Mouse (Mus musculus): Measurements from ENCODE around the gene Ddx39b.
A peak's percentile ranks its signal among the peaks of the same experiment; 100 is the strongest.

Gene Ddx39b

DNA sequence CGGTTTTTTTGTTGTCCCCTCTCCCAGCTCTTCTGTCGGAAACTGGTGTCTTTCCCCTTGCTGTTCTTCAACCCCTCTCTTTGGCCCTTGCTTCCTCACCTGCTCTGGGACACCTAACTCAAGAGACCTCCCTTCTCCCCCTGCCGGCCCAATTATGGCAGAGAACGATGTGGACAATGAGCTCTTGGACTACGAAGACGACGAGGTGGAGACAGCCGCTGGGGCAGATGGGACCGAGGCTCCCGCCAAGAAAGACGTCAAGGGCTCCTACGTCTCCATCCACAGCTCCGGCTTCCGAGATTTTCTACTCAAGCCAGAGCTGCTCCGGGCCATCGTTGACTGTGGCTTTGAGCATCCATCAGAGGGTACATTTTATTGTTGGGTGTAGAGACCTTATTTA lies 1.5 kb downstream of the Ddx39b start:
- no peak for DNase-seq (ENCODE audit: low spot score in 2 of 2)

DNA sequence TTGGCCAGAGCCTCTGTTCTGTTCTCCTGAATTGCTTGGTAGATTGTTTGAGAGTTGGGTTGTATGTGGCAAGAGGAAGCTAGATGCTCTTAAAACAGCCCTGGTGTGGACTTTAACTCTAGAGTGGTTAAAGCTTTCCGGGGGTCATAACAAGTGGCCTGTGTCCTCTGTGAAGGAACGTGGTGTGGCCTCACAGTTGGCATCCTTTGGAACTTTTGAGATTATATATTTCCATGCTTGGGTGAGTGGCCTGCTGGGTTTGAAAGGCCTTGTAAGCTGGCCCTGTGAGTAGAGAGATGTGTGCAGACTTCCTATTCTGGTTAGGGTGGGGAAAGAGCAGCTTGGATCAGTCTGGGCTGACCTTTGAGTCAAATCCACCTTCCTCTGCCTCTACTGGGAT lies 3.5 kb downstream of the Ddx39b start:
- DNase-seq (ENCODE audit: low spot score in 2 of 2): no peak

DNA sequence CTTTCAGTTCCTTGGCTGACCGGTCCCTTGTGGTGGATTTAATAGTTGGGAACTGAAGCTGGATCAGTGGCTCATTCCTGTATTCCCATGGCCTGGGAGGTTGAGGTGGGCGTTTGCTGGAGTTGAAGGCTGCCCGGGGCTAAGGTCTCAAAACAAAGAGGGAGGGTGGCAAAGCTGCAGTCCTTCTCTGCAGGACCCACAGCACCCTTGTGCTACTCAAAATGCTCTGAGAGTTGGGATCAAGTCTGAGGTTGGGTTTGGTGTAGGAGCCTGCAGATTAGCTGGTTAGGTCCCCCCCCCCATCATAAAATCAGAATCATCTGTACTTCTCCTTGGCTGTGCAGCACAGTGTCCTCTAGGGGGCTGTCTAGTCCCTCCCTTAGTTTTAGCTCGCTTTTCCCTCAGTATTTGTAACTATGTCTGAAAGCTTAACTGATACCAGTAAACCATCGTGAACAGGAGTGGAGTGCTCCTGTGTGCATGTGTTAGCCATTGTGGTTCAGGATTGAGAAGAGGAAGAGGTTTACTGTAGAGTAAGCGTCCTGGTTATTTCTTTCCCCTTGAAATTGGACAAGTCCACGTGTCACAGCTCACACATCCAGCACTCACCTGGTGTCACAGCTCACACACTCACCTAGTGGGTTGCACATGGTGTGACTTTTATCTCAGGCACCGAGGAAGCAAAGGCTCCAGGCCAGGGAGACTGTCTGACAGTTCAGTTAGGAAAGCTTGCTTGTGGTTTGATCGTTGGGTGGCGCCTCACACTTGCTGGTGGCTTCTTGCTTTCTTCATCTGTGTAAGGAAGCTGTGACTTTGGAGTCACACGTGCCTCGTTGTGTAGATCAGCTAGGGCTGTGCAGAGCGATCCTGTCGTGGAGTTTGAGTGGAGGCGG lies 4.4 kb downstream of the Ddx39b start:
- peak in 1 of 2 experiments; percentile 42 for DNase-seq (ENCODE audit: low spot score in 2 of 2)

DNA sequence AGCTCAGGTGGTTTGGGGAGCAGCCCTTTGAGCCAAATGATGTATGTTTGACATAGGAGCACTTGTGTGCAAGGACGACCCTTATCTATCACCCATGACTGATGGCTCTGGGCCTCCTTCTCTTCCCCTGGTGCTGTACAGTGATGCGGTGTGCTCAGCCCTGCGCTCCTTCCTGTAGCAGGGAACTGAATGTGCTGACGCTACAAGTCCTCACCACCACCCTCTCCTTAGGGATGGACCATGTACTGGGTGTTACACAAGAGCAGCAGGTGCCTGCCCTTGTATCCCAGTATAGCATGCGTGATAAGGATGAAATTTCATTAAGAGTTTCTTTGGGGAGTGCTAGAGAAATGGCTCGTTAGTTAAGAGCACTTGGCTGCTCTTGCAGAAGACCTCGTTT lies 5.6 kb downstream of the Ddx39b start:
- no peak for DNase-seq (ENCODE audit: low spot score in 2 of 2)

DNA sequence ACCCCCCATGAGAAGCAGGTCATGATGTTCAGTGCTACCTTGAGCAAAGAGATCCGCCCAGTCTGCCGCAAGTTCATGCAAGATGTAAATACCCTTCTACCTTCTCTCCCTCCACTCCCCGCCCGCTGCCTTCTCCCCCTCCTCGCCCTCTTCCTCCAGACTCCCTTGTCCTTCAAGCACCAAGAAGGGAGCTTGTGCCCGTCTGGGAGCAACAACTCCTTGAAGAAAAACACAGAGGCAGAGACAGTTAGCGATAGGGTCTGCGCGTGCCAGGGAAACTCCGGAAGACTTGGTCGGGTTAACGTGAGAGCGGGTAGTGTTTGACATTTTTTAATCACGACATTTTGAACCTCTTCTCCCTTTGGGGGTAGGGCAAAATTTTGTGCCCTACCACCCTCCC lies 7.4 kb downstream of the Ddx39b start:
- DNase-seq (ENCODE audit: low spot score in 2 of 2): no peak

DNA sequence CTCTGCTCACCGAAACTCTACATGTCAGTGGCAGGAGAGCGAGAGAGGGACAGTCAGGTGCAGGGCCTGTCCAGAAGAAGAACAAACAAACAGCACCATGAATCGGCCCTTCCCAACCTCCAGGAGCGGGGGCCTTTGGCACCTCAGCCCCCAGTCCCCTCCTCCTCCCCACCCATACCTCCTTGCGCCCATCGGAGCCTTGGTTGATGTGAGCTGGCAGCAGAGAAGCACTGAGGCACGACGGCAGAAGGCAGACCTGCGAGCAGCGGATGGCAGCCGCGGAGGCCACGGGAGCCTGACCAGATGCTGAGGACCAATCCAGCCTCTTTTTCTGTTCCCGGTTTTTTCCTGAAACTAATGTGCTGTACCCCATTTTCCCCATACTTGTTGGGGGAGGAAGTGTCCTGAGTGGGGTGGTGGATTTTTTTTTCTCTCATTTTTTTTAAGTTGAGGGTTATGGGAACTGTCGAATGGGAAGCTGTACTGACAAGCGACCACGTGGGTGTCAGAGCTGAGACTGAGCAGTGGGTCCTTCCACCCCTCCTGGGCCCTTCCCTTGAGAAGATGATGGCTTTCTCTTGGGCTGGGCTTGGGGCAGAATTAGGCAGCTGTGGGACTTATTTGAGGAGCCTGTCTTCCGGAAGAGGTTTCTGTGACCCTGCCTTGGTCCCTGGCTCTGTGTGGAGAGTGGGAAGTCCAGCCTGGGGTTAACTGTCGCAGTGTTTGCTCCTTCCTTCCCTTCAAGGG lies 8.1 kb downstream of the Ddx39b start:
- no peak for DNase-seq (ENCODE audit: low spot score in 2 of 2)

DNA sequence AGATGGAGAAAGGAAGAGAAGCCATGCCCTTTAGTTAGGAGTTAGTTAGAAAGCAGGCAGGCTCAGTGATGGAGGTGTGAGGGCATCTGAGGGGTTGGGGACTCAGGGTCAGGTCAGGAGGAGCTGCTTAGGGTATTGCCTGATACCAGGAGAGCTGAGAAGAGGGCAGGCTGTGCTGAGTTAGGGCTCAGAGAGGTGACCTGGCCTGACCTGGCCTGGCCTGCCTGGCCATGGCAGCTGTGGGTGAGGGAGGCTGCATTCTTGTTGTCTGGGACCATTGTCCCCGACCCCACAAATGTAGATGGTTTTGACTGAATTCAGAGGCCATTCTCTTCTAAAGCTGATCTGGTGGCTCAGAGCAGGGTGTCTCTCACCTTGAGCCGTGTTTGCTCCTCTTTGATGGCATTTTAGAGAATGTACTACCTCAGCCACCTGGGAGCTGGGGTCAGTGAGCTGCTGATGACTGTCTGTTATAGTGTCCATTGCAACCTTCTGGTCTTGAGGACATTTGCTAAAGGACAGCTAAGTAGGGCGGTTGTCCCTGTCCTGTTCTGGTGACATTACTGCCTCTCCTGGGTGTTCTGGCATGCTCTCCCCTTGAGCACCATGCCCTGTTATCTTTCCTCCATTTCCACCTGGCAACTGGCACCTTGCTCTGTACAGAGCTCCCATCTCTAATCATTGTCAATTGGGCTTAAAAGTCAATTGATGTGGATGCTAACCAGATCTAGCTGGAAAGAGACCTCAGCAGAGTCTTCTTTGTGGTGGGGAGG lies 9.0 kb downstream of the Ddx39b start:
- no peak for DNase-seq (ENCODE audit: low spot score in 2 of 2)

DNA sequence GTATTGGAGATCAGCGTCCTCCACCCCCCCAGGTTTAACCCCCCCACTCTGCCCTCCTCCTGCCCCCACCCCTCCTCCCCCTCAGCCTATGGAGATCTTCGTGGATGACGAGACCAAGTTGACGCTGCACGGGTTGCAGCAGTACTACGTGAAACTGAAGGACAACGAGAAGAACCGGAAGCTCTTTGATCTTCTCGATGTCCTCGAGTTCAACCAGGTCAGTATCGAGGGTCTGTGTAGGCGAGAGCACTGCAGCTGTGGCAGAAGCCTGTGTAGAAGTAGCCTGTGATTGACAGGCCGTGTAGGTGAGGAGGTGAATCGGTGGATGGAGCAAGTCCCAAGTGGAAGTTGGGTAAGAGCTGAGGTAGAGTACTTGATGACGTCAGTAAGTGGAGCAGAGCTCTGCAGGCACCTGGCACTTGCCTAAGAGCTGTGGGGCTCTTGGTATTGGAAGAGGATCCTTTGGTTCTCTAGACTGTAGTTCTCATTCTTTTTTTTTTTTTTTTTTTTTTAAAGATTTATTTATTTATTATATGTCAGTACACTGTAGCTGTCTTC lies 9.7 kb downstream of the Ddx39b start:
- DNase-seq (ENCODE audit: low spot score in 2 of 2): no peak

DNA sequence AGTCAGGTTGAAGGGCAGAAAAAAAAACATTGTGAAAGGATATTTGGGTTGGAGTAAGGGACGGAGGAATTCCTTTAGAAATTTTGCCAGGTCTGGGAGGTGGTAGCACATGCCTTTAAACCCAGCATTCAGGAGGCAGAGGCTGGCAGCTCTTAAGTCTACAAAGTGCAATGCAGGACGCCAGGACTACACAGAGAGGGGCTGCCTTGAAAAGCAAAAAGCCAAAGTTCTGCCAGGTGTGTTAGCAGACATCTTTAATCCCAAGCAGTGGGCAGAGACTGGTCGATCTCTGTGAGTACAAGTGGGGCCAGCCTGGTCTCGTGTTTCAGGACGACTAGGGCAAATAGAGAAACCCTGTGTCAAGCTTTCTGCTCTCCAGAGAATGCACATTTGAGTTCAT lies 10.4 kb downstream of the Ddx39b start:
- no peak for DNase-seq (ENCODE audit: low spot score in 2 of 2)

DNA sequence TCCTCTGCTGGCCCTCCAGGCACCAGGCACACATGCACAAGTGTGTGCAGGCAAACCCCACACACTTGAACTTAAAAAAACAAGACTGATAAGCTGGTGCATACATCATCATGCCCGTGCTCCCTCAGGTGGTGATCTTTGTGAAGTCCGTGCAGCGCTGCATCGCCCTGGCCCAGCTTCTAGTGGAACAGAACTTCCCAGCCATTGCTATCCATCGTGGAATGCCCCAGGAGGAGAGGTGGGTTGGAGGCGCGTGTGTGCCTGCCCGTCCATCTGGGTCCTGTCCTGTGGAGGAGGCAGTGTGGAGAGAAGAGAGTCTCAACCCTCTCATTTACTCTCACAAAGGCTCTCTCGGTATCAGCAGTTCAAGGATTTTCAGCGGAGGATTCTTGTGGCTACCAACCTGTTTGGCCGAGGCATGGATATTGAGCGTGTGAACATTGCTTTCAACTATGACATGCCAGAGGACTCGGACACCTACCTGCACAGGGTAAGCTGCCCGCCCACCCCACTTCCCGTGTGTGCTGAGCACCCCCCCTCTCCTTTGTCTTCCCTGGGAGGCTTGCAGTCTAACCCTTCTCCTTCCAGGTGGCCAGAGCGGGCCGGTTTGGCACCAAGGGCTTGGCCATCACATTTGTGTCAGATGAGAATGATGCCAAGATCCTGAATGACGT lies 11.2 kb downstream of the Ddx39b start:
- no peak for DNase-seq (ENCODE audit: low spot score in 2 of 2)

DNA sequence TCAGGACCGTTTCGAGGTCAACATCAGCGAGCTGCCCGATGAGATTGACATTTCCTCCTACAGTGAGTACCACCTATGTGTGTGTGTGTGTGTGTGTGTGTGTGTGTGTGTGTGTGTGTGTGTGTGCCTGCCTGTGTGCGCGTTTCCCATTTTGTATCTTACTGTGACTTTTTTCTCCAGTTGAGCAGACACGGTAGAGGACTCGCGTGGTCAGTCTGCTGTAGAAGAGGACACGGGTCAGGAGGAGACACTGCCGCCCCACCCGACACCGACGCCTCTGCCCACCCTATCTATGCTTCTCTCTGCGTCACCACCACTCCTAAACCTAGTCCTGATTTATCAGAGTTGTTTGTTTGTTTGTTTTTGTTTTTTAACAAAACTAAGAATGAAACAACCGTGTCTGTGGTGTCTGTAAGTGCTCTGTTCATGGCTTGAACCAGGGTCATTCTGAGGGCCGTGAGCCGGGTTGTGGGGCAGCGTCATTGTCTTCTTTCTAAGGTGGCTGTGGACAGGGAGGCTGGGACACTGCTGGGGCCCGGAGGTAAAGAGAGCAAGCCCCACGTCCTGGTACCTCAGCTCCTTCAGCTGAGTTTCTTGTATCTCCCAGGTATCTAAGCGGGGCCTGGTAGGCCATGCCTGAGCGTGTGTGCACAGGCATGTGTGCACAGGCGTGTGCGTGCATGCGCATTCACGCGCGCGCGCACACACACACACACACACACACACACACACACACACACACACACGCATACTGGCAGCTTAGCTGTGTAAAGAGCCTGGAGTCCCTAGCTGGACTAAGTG lies 11.9 kb downstream of the Ddx39b start:
- no peak for DNase-seq (ENCODE audit: low spot score in 2 of 2)

DNA sequence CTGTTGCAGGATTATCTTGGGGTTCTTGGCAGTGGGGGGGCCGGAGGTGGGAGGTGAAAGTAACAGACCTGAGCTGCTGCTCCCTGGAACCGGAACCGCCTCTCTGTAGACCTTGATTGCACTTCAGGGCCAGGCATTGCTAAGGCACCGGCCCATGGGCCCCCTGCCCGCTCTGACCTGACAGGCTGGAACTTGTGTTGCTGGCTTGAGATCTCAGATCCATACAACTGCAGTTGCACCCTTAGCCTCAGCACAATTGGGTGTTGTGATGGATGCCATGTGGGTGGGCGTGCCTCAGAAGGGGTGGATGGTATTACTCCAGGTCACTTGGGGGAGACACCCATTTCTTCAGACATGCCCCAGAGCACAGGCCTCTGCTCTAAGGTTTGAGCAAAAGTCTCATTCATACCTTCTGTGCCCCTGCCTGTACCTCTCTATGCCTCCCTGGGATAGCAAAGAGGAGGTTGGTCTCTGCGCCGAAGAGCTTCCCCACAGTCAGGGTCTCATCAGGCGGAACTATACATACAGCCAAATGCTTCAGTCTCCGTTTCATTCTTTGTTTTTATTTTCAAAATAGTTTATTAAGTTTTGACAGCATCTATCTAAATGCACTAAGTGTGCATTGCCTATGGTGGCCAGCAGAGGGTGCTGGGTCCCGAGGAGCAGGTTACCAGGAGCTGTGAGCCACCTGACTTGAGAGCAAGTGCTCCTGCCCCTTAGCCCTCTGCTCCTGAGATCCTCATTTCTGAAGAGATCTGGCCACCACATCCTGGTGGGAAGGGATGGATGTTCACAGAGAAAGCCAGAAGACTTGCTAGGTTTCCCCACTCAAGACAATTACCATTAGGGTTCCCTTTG lies 12.9 kb downstream of the Ddx39b start:
- DNase-seq (ENCODE audit: low spot score in 2 of 2): peak; percentile 59 to 74

DNA sequence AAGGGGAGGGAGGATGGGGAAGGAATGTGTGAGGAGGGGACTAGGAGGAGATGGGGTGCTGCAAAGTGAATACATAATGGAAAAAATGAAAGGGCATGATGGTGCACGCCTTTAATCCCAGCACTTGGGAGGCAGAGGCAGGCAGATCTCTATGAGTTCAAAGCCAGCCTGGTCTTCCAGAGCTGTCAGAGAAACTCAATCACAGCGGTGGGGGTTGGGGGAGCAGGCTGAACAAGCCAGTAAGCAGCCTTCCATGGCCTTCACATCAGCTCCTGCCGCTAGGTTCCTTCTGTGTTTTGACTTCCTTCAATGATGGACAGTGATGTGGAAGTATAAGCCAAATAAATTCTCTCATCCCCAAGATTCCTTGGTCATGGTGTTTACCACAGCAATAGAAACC lies 13.8 kb downstream of the Ddx39b start:
- DNase-seq (ENCODE audit: low spot score in 2 of 2): no peak

DNA sequence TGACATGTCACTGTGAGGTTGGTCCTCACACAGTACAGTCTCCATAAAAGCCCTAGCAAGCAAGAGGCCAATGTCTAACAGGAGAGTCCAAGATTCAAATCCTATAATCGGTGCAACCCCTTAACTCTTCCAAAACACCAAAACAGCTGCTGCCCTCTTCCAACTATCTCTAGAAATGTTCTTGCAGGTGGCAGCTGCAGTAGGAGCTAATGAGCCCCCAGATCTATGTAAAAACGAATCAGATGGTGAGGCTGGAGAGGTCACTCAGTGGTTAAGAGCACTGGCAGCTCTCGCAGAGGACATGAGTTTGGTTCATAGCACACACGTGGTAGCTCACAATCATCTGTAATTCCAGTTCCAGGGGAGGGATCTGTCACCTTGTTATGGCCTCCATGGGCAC lies 14.2 kb downstream of the Ddx39b start:
- DNase-seq (ENCODE audit: low spot score in 2 of 2): no peak

DNA sequence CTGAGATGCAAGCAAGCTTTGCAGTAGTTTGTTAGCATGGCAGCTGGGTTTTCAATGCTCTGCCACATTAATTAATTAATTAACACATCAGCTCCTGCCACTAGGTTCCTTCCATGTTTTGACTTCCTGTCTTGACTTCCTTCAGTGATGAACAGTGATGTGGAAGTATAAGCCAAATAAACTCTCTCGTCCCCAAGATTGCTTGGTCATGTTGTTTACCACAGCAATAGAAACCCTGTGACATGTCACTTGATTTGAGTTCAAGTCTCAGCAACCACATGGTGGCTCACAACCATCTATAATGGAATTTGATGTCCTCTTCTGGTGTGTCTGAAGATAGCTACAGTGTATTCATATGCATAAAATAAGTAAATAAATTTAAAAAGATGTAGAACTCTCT lies 15.8 kb downstream of the Ddx39b start:
- no peak for DNase-seq (ENCODE audit: low spot score in 2 of 2)

DNA sequence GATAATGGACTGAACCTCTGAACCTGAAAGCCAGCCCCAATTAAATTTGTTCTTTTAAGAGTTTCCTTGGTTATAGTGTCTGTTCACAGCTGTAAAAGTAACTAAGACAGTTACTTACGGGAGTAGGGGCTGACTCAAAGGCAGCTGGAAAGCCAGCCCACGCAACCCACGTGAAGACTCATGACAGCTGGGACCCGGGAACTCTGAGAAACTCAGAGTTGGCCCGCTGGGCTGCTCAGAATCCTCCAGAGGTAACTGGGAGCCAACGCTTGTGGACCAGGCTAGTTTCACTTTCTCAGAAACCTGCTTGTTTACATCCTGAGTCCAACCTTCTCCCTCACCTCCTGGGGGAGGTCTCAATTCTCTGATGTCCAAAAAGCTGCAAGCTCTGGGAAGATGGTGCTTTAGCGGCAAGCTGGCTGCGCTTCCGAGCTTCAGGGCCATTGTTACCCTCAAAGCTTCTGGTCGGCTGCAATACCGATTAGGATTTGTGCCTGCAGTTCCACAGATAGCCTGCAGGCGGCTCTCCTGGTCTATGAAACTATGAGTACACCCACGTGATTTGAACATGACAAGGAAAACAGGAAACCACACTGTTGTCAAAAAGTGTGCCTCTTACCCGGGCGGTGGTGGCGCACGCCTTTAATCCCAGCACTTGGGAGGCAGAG lies 16.4 kb downstream of the Ddx39b start:
- DNase-seq (ENCODE audit: low spot score in 2 of 2): peak; percentile 88 to 94

DNA sequence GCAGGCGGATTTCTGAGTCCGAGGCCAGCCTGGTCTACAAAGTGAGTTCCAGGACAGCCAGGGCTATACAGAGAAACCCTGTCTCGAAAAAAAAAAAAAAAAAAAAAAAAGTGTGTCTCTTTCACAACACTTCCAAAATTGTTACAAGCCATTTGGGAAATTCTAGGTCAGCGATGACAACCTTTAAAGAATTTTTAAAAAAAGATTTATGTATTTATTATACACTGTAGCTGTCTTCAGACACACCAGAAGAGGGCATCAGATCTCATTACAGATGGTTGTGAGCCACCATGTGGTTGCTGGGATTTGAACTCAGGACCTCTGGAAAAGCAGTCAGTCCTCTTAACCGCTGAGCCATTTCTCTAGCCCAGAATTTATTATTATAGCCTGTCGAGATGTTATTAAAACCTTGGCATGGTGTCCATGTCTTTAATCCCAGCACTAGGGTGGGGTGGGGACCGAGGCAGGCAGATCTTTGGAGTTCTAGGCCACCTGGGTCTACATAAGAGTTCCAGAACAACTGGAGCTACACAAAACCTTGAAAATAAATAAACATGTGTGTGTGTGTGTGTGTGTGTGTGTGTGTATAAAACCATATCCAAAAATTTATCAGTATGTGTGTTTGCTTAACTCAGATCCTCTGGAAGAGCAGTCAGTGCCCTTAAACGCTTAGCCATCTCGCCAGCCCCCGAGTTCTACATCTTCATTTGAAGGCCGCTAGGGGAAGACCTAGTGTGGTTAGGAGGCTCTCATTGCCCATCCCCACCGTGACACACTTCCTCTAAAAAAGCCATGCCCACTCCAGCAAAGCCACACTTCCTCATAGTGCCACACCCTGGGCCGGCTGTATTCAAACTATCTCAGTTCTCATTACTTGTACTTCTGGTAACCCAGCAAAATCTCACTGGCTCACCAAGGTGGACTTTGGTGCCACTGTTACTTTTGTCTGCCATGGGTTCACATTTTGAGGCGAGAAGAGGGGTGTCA lies 17.2 kb downstream of the Ddx39b start:
- DNase-seq (ENCODE audit: low spot score in 2 of 2): no peak

DNA sequence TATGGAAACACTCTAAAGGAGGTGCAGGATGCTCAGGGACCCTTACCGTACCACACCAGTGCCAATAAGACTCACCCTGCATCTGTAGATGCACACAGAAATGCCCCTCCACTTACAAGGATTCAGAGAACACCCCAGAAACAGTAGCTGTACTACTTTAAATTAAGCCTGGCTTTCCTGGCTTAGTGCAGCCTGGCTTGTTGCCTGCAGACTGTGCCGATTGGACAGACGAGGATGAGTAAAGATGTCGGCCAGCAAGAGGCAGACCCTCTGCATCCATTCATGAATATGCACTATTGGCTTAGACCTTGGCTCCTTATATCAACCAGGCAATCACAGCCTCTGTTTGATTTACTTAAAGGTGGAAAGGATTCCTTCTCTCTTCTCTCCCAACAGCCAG lies 18.1 kb downstream of the Ddx39b start:
- no peak for DNase-seq (ENCODE audit: low spot score in 2 of 2)

All from thymus, postnatal 10 days (tissue).